14 mouse cellular contexts compared by ENCODE assay signal in genomic region chr9:106889321-106889720, GRCm38 (mm10). TPM values are rescaled to one million over a fixed set of nuclear protein-coding genes. Genes with fewer than 3 reads are reported as not detected.
A peak's percentile ranks its signal among the peaks of the same experiment; 100 is the strongest.
DNase-seq lines count a peak whose midpoint lies in the region; ATAC-seq and TF ChIP-seq lines count a peak whose summit lies in the region.
"Had no signal": no experiment of that assay in that cellular context is flagged by ENCODE, and none has a peak within 500 bp of the region (broad histone marks: within the 10 kb centered on the region; RNA-seq: fewer than 3 reads in every experiment).

No protein-coding gene starts in this region.

- no peak overlapping the region for H3K27ac ChIP-seq in heart, embryonic 12.5 days (ENCODE audit: poor library complexity, severe bottlenecking)
- H3K27ac ChIP-seq in midbrain, embryonic 10.5 days (replicated peaks) = no peak overlapping the region
- no peak overlapping the region for H3K27ac ChIP-seq in midbrain, embryonic 16.5 days (ENCODE audit: low read length)
- no peak overlapping the region; the same call in 1 of the 2 replicates for H3K27ac ChIP-seq in bone marrow, adult 2 months (ENCODE audit: control insufficient read depth, insufficient read depth, low read depth, low read length, poor library complexity)
- H3K27ac ChIP-seq in neural tube, embryonic 15.5 days (replicated peaks) = no peak overlapping the region
- H3K27ac ChIP-seq: hindbrain, embryonic 15.5 days; limb, embryonic 12.5 days; midbrain, embryonic 13.5 days had no signal

- intact Hi-C loops in heart, postnatal 36 days (cut with DNase I) = loop anchor here (10.0 kb wide), 1 partner anchor 715 kb away; the partner anchor contains the start of gene Wdr82

- no peak for ATAC-seq in heart, embryonic 12.5 days (ENCODE audit: insufficient number of reproducible peaks, low FRiP score)
- ATAC-seq in midbrain, embryonic 16.5 days = no peak
- ATAC-seq in neural tube, embryonic 15.5 days (ENCODE audit: low FRiP score) = no peak
- ATAC-seq: midbrain, embryonic 13.5 days had no signal

- H3K27me3 ChIP-seq in heart, embryonic 12.5 days (replicated peaks) = no peaks in the 10 kb centered on the region
- no peaks in the 10 kb centered on the region for H3K27me3 ChIP-seq in midbrain, embryonic 10.5 days (ENCODE audit: low read depth, poor library complexity, severe bottlenecking)
- no peaks in the 10 kb centered on the region for H3K27me3 ChIP-seq in midbrain, embryonic 16.5 days (ENCODE audit: control insufficient read depth, insufficient read depth, low read depth, low read length)
- no peaks in the 10 kb centered on the region for H3K27me3 ChIP-seq in neural tube, embryonic 15.5 days (replicated peaks)
- H3K27me3 ChIP-seq: hindbrain, embryonic 15.5 days; limb, embryonic 12.5 days; midbrain, embryonic 13.5 days had no signal

- H3K4me2 ChIP-seq in heart, embryonic 12.5 days = no peak overlapping the region
- no peak overlapping the region for H3K4me2 ChIP-seq in midbrain, embryonic 16.5 days (ENCODE audit: low read length)
- H3K4me2 ChIP-seq in neural tube, embryonic 15.5 days = no peak overlapping the region

- peaks cover 43% of the 10 kb centered on the region for H3K4me1 ChIP-seq in heart, embryonic 12.5 days (replicated peaks)
- H3K4me1 ChIP-seq in midbrain, embryonic 10.5 days = peaks cover 71% of the 10 kb centered on the region
- H3K4me1 ChIP-seq in midbrain, embryonic 16.5 days (ENCODE audit: control insufficient read depth, insufficient read depth, low read length) = peaks cover 47% of the 10 kb centered on the region
- peaks cover 2% of the 10 kb centered on the region; the same call in 1 of the 2 replicates for H3K4me1 ChIP-seq in bone marrow, adult 2 months (ENCODE audit: control insufficient read depth, insufficient read depth, low read length)
- H3K4me1 ChIP-seq in neural tube, embryonic 15.5 days = peaks cover 70% of the 10 kb centered on the region

- H3K36me3 ChIP-seq in heart, embryonic 12.5 days = peaks cover 35% of the 10 kb centered on the region
- H3K36me3 ChIP-seq in midbrain, embryonic 10.5 days = peaks cover 50% of the 10 kb centered on the region
- peaks cover 20% of the 10 kb centered on the region for H3K36me3 ChIP-seq in midbrain, embryonic 16.5 days (ENCODE audit: control insufficient read depth, insufficient read depth, low read length)
- peaks cover 33% of the 10 kb centered on the region for H3K36me3 ChIP-seq in neural tube, embryonic 15.5 days

- TF ChIP-seq CTCF in bone marrow, adult 2 months (IDR thresholded peaks at IDR 0.05; ENCODE audit: control insufficient read depth, insufficient read depth, low read length) = peak; percentile 7; the same call in 1 of the 2 replicates

- H3K4me3 ChIP-seq in heart, embryonic 12.5 days = no peak overlapping the region
- peak overlapping the region; percentile 23; the same call in 1 of the 2 replicates for H3K4me3 ChIP-seq in midbrain, embryonic 10.5 days
- H3K4me3 ChIP-seq in midbrain, embryonic 16.5 days (ENCODE audit: low read depth, low read length) = no peak overlapping the region
- H3K4me3 ChIP-seq in bone marrow, adult 2 months (replicated peaks; ENCODE audit: control insufficient read depth, low read depth, low read length) = no peak overlapping the region
- H3K4me3 ChIP-seq in neural tube, embryonic 15.5 days (replicated peaks) = no peak overlapping the region
- H3K4me3 ChIP-seq: hindbrain, embryonic 15.5 days; limb, embryonic 12.5 days; midbrain, embryonic 13.5 days had no signal

- no peaks in the 10 kb centered on the region for H3K9me3 ChIP-seq in heart, embryonic 12.5 days (replicated peaks)
- H3K9me3 ChIP-seq in midbrain, embryonic 10.5 days (replicated peaks) = no peaks in the 10 kb centered on the region
- no peaks in the 10 kb centered on the region for H3K9me3 ChIP-seq in midbrain, embryonic 16.5 days (replicated peaks; ENCODE audit: control insufficient read depth, low read length, poor library complexity, severe bottlenecking)
- no peaks in the 10 kb centered on the region for H3K9me3 ChIP-seq in neural tube, embryonic 15.5 days (replicated peaks)
- H3K9me3 ChIP-seq: hindbrain, embryonic 15.5 days; limb, embryonic 12.5 days; midbrain, embryonic 13.5 days had no signal

- no peak for TF ChIP-seq POLR2A in bone marrow, adult 2 months (IDR thresholded peaks at IDR 0.05; ENCODE audit: borderline replicate concordance, control insufficient read depth, low read depth, low read length)

- no peak for DNase-seq in heart, postnatal 36 days
- no peak for DNase-seq in midbrain, embryonic 10.5 days (ENCODE audit: low spot score)
- no peak for DNase-seq in kidney, adult 8-10 months
- DNase-seq in right cerebral cortex, adult 2 months (ENCODE audit: low spot score in 2 of 2) = no peak
- DNase-seq: cerebellum, adult 2 months; gastrocnemius, postnatal 36 days; kidney, postnatal 10 days had no signal

- 0 out of 2 replicates have a peak overlapping the region, but pooled peaks have one; percentile 3 for H3K9ac ChIP-seq in heart, embryonic 12.5 days
- H3K9ac ChIP-seq in midbrain, embryonic 16.5 days (ENCODE audit: low read depth, low read length) = no peak overlapping the region
- peak overlapping the region; percentile 96; the same call in 1 of the 2 replicates for H3K9ac ChIP-seq in neural tube, embryonic 15.5 days (replicated peaks)
- H3K9ac ChIP-seq: hindbrain, embryonic 15.5 days had no signal

- 81% methylated on average over 9 of the region's 9 CpGs for WGBS in heart, embryonic 12.5 days
- 91% methylated on average over 9 of the region's 9 CpGs for WGBS in midbrain, embryonic 10.5 days
- 87% methylated on average over 9 of the region's 9 CpGs for WGBS in midbrain, embryonic 16.5 days
- WGBS in bone marrow, adult 2 months = 82% methylated on average over 9 of the region's 9 CpGs
- 88% methylated on average over 9 of the region's 9 CpGs for WGBS in neural tube, embryonic 15.5 days

RNA-seq across cellular contexts. Expression of gene Rbm15b, which starts 2.1 kb away (rescaled TPM):
- 9.2 and 9.3 TPM in 2 replicates for polyA plus RNA-seq in heart, embryonic 12.5 days (2016; fragmentation: Nextera tagmentation; extraction: Ambion mirVana)
- 10 to 100 TPM; 11.3 to 14.9 TPM for total RNA-seq in heart, postnatal 36 days (2021)
- polyA plus RNA-seq in midbrain, embryonic 10.5 days (2016; fragmentation: Nextera tagmentation; extraction: Ambion mirVana) = 15.0 and 15.5 TPM in 2 replicates
- polyA plus RNA-seq in midbrain, embryonic 16.5 days (2015; fragmentation: Nextera tagmentation; extraction: Ambion mirVana) = 11.6 and 12.6 TPM in 2 replicates
- 7.3 and 11.5 TPM in 2 replicates for polyA plus RNA-seq in bone marrow, adult 2 months (2011; ENCODE audit: insufficient read depth, insufficient read length, low replicate concordance, missing spikeins)
- polyA plus RNA-seq in neural tube, embryonic 15.5 days (2015; fragmentation: Nextera tagmentation; extraction: Ambion mirVana) = 10.9 and 13.5 TPM in 2 replicates

RNA-seq across cellular contexts. Expression of gene Manf, which starts 2.5 kb away (rescaled TPM):
- 237 and 247 TPM in 2 replicates for polyA plus RNA-seq in heart, embryonic 12.5 days (2016; fragmentation: Nextera tagmentation; extraction: Ambion mirVana)
- 100 to 1,000 TPM in 1 of 2 experiments, 10 to 100 TPM in 1; 99.1 to 164 TPM for total RNA-seq in heart, postnatal 36 days (2021)
- polyA plus RNA-seq in midbrain, embryonic 10.5 days (2016; fragmentation: Nextera tagmentation; extraction: Ambion mirVana) = 231 and 297 TPM in 2 replicates
- 180 and 183 TPM in 2 replicates for polyA plus RNA-seq in midbrain, embryonic 16.5 days (2015; fragmentation: Nextera tagmentation; extraction: Ambion mirVana)
- polyA plus RNA-seq in bone marrow, adult 2 months (2011; ENCODE audit: insufficient read depth, insufficient read length, low replicate concordance, missing spikeins) = 79.1 and 100 TPM in 2 replicates
- 192 and 201 TPM in 2 replicates for polyA plus RNA-seq in neural tube, embryonic 15.5 days (2015; fragmentation: Nextera tagmentation; extraction: Ambion mirVana)
